Comparison of ENCODE assay signal across 8 mouse cellular contexts in the genomic region with DNA sequence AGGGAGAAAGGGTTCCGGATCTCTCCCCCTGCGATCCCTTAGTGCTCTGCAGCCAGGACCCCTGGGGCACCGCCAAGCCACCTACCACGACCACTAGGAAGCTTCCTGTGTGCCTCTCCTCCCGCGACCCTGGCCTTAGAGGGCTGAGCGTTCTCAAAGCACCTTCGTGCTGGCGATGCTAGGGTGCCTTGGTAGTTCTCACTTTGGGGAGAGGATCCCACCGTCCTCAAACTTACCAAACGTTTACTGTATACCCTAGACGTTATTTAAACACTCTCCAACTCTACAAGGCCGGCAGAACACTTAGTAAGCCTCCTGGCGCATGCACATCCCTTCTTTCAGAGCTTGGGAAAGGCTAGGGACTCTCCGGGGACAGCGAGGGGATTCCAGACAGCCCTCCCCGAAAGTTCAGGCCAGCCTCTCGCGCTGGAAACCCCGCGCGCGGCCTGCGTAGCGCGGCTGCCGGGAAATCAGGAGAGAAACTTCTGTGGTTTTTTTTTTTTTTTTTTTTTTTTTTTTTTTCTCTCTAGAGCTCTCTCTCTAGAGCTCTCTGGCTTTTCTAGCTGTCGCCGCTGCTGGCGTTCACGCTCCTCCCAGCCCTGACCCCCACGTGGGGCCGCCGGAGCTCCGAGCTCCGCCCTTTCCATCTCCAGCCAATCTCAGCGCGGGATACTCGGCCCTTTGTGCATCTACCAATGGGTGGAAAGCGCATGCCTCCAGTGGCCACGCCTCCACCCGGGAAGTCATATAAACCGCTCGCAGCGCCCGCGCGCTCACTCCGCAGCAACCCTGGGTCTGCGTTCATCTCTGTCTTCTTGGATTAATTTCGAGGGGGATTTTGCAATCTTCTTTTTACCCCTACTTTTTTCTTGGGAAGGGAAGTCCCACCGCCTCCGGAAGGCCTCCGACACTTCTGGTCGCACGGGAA. TPM values are rescaled to one million over a fixed set of nuclear protein-coding genes. Genes with fewer than 3 reads are reported as not detected.
DNase-seq lines count a peak whose midpoint lies in the region; ATAC-seq lines count a peak whose summit lies in the region.

A gene (plus strand): TSS at position 775 of the 928 bp plus-strand sequence.

- peak within 1 kb of the TSS; percentile 80 for H3K9ac ChIP-seq in embryonic facial prominence, embryonic 13.5 days
- H3K9ac ChIP-seq in kidney, embryonic 14.5 days (ENCODE audit: low read depth, low read length) = peak within 1 kb of the TSS; percentile 62
- H3K9ac ChIP-seq in limb, embryonic 15.5 days = peak within 1 kb of the TSS; percentile 72

- H3K9me3 ChIP-seq in embryonic facial prominence, embryonic 13.5 days = no peaks in the 10 kb centered on the region
- no peaks in the 10 kb centered on the region for H3K9me3 ChIP-seq in kidney, embryonic 14.5 days (ENCODE audit: control insufficient read depth, low read length)
- no peaks in the 10 kb centered on the region for H3K9me3 ChIP-seq in limb, embryonic 15.5 days

- ATAC-seq in embryonic facial prominence, embryonic 13.5 days (ENCODE audit: insufficient number of reproducible peaks, insufficient read depth, low FRiP score, low TSS enrichment, low read depth) = peak; percentile 86
- ATAC-seq in kidney, embryonic 14.5 days (ENCODE audit: low FRiP score, low TSS enrichment) = peak; percentile 89
- ATAC-seq in limb, embryonic 15.5 days (ENCODE audit: insufficient number of reproducible peaks, low FRiP score, low TSS enrichment, low read depth) = peak; percentile 91

- H3K27ac ChIP-seq in embryonic facial prominence, embryonic 13.5 days = peak within 1 kb of the TSS; percentile 87
- peak within 1 kb of the TSS; percentile 81 for H3K27ac ChIP-seq in kidney, embryonic 14.5 days (ENCODE audit: low read depth, low read length)
- peak within 1 kb of the TSS; percentile 95 for H3K27ac ChIP-seq in limb, embryonic 15.5 days

- peaks cover 44% of the 10 kb centered on the region for H3K27me3 ChIP-seq in embryonic facial prominence, embryonic 13.5 days
- H3K27me3 ChIP-seq in kidney, embryonic 14.5 days (ENCODE audit: control insufficient read depth, insufficient read depth, low read length) = peaks cover 39% of the 10 kb centered on the region
- peaks cover 6% of the 10 kb centered on the region; the same call in 1 of the 2 replicates for H3K27me3 ChIP-seq in limb, embryonic 15.5 days

- H3K4me1 ChIP-seq in embryonic facial prominence, embryonic 13.5 days = peaks cover 51% of the 10 kb centered on the region
- peaks cover 40% of the 10 kb centered on the region for H3K4me1 ChIP-seq in kidney, embryonic 14.5 days (ENCODE audit: control insufficient read depth, insufficient read depth, low read length)
- H3K4me1 ChIP-seq in limb, embryonic 15.5 days = peaks cover 53% of the 10 kb centered on the region

- WGBS in embryonic facial prominence, embryonic 13.5 days = under 1% methylated on average over 56 of the region's 56 CpGs
- under 1% methylated on average over 56 of the region's 56 CpGs for WGBS in kidney, embryonic 14.5 days
- WGBS in limb, embryonic 15.5 days = under 1% methylated on average over 56 of the region's 56 CpGs

- peak within 1 kb of the TSS; percentile 62 for H3K4me3 ChIP-seq in embryonic facial prominence, embryonic 13.5 days
- H3K4me3 ChIP-seq in kidney, embryonic 14.5 days (ENCODE audit: low read length) = peak within 1 kb of the TSS; percentile 46
- peak within 1 kb of the TSS; percentile 67 for H3K4me3 ChIP-seq in limb, embryonic 15.5 days

- H3K36me3 ChIP-seq in embryonic facial prominence, embryonic 13.5 days = no peaks in the 10 kb centered on the region
- H3K36me3 ChIP-seq in kidney, embryonic 14.5 days (ENCODE audit: control insufficient read depth, insufficient read depth, low read length) = no peaks in the 10 kb centered on the region
- no peaks in the 10 kb centered on the region for H3K36me3 ChIP-seq in limb, embryonic 15.5 days

- H3K4me2 ChIP-seq in embryonic facial prominence, embryonic 13.5 days = peak within 1 kb of the TSS; percentile 91
- peak within 1 kb of the TSS; percentile 85 for H3K4me2 ChIP-seq in kidney, embryonic 14.5 days (replicated peaks; ENCODE audit: low read depth, low read length)
- peak within 1 kb of the TSS; percentile 94 for H3K4me2 ChIP-seq in limb, embryonic 15.5 days

- DNase-seq in 3T3-L1 (ENCODE audit: low read depth, low spot score) = peak; percentile 98
- DNase-seq in adrenal gland, postnatal 36 days = peak; percentile 99
- DNase-seq in heart, adult 9 months (ENCODE audit: low spot score in 2 of 2) = peak; percentile 98
- DNase-seq in monocyte, adult 2 months (ENCODE audit: low read depth in 1 of 2, low spot score in 2 of 2) = peak; percentile 98
- DNase-seq in spleen, postnatal 36 days (ENCODE audit: low spot score in 2 of 2) = peak; percentile 99

RNA-seq across cellular contexts. Expression of the gene that starts here (rescaled TPM):
- total RNA-seq in adrenal gland, postnatal 36 days (2021) = 100 to 1,000 TPM in 1 of 2 experiments, 10 to 100 TPM in 1; 81.7 to 149 TPM
- polyA plus RNA-seq in embryonic facial prominence, embryonic 13.5 days (2015; fragmentation: Nextera tagmentation; extraction: Ambion mirVana) = 29.0 and 29.9 TPM in 2 replicates
- polyA plus RNA-seq in kidney, embryonic 14.5 days (2014; fragmentation: Nextera tagmentation; extraction: Ambion mirVana) = 16.1 and 16.3 TPM in 2 replicates
- 44.4 and 44.7 TPM in 2 replicates for polyA plus RNA-seq in limb, embryonic 15.5 days (2015; fragmentation: Nextera tagmentation; extraction: Ambion mirVana)

Comparison
In these comparisons a context has a peak if more than half of its experiments do, and no peak if none do; other contexts are left out.
1. Peak in every context shown above with its lines: DNase-seq, ATAC-seq, H3K4me3 ChIP-seq and H3K27ac ChIP-seq.